Mouse (Mus musculus): ENCODE results near the gene Tbx1. TPM values are rescaled to one million over a fixed set of nuclear protein-coding genes. Genes with fewer than 3 reads are reported as not detected.

The Tbx1 gene
- total RNA-seq, 2 experiments from 2014 or later = not detected

- no peak for ATAC-seq (replicated peaks; ENCODE audit: low FRiP score, poor library complexity, severe bottlenecking)
Measured at GRCm38 (mm10) chr16:18623751-18624540, 33.5 kb upstream of the Tbx1 start.

- no peak for ATAC-seq (replicated peaks; ENCODE audit: low FRiP score, poor library complexity, severe bottlenecking)
Measured at GRCm38 (mm10) chr16:18622916-18623750, 32.7 kb upstream of the Tbx1 start.

DNA sequence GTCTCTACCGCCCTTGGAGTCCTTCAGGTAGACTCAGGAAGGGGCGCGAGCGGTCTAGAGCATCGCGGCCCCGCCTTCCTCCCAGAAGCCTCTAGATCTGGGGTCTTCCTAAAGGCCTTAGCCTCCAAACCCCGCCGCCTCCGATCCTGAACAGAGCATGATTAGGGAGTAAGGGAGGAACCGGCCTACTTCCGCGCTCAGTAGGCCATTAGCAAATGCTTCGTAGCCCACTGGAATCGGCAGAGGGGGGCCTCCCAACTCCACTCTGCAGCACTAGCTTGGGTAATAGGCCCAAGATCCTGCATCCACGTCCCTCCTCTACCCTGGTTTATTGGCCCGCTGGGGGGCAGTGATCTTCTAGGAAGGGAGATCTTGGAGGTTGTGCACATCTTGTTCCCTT, 31.5 kb upstream of the Tbx1 start, which contains the start of gene Gp1bb:
Gene Gp1bb, minus strand, starts transcription at position 385 of the 400 bp plus-strand sequence.
- no peak for ATAC-seq (replicated peaks; ENCODE audit: low FRiP score, poor library complexity, severe bottlenecking)

DNA sequence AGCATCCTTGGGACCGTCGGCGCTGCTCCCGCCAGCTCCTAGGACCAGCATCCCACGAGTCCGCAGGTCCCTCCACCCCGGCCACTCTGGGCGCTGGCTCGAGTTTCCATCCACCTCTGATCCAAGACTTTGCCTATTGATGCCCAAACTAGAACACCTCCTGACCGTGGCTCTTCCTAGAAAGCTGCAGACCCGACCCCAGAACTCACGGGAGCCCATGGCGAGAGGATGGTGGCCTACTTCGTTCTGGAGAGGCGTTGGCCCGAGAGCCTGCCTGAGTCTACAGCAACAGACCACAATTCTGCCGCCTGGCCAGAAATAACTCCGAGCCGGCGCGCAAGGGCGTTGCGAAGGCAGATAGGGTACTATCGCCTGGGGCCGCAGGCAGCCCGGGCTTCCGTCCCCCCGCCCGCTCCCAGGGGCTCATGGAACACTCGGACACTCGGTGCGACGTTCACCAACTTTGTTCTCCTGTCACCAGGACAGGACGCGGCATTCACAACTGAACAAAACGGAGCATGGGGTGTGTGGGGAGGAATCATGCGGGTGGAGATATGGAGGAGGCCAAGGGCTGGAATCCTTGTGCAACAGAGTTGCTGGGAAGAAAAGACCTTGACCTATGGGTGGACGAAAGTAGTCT, 31.0 kb upstream of the Tbx1 start:
- ATAC-seq (replicated peaks; ENCODE audit: low FRiP score, poor library complexity, severe bottlenecking) = no peak

DNA sequence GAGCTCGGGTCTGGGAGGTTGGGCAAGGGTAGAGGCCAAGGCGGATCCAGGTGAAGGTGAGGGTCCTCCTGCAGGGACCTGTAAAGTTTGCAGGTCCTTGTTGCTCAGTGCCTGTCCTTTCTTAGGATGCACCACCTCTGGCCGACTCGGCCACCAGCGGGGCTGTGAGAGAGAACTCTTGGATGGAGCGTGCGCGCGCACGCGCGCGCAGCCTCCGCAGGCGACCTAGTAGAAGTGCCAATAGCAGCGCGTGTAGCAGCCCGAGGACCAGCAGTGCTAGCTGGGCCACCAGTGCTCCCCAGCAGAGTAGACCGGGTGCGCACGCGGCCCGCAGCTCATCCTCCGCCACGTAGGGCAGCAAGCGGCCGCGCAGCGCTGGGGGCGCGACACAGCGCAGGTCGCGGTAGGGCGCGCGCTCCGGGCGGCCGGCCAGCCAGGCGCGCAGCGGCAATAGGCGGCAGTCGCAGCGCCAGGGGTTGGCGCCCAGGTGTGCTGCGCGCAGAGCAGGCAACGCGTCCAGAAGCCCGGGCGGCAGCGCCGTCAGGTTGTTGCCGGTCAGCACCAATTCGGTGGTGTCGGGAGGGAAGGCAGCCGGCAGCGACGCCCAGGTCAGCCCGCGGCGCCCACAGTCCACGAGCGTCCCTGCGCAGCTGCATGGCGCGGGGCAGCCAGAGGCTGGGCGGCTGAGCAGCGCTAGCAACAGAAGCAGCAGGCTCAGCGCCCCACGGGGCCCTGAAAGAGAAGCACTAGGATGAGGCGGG, 30.3 kb upstream of the Tbx1 start:
- ATAC-seq (replicated peaks; ENCODE audit: low FRiP score, poor library complexity, severe bottlenecking) = no peak

DNA sequence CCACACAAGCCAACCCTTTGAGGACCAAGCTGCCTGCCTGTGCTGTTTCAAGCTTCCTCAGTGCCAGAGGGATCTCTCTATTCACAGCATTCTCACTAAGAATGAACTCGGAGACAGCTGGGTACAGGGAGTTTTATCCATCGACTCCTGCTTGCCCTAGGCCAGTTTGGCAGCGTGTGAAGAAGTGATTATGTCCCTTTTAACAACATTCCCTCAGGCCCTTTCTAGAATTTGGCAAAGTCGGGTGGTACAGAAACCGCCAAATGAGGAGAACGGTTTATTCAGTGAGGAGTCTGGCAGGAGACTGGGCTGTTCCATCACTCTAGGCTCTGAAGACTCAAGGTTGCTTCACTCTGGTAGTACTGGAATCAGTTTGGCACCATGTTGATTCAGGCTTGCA, 29.7 kb upstream of the Tbx1 start:
- ATAC-seq (replicated peaks; ENCODE audit: low FRiP score, poor library complexity, severe bottlenecking) = no peak

DNA sequence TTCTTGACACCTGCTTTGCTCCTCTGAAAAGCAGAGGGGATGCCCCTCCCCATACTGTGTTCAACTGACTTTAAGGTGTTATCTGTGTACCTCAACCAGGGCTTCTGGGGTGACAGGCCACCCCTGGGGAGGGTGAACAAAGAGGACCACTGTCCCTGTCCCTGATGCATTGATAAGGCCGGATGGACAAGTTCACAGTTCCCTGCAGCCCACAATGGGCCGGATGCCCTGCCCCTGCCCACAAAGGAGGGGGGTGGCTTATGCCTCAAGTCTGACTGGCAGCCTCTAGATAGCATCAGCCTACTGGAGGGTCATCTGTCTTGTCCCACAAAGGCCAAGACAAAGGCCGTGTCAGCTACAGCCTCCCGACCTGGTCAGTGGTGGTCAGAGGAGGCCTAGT, 28.6 kb upstream of the Tbx1 start:
- ATAC-seq (replicated peaks; ENCODE audit: low FRiP score, poor library complexity, severe bottlenecking) = no peak

GRCm38 (mm10) chr16:18618297-18618696, 27.8 kb upstream of the Tbx1 start:
- ATAC-seq (replicated peaks; ENCODE audit: low FRiP score, poor library complexity, severe bottlenecking) = no peak

DNA sequence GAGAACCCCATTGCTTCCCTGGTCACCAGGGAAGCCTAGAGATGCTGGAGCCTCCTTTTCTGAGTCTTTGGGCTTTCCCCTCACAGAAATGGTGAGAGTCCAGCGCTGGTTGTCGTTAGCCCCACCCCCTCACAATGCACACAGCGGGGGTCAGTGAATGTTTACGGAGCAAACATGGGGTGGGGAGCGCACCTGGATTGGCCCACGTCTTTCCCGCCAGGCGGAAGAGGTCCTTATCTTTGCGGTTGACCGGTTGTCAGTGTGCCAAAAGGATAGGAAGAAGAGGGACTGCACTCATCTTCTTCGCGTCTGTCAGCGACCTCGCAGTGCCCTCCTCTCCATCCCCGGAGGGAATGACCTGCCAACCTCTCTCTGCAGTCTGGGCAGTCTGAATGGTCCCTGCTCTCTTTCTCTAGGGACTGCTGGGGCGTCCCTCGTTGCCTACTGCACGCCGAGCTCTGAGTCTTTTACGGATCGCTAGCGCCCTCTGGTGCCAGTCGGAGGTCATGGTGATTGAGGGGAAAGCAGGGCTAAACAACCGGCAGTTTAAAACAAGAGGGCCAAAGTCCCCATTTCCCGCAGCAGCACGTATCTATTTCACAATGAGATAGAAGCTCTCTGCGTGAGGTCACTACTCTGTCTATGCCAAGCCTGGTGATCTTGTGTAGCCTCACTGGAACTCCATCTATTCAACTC, 27.0 kb upstream of the Tbx1 start:
- ATAC-seq (replicated peaks; ENCODE audit: low FRiP score, poor library complexity, severe bottlenecking) = peak; percentile 72

- no peak for ATAC-seq (replicated peaks; ENCODE audit: low FRiP score, poor library complexity, severe bottlenecking)
Measured at GRCm38 (mm10) chr16:18613301-18613700, 22.8 kb upstream of the Tbx1 start.

- no peak for ATAC-seq (replicated peaks; ENCODE audit: low FRiP score, poor library complexity, severe bottlenecking)
Measured at GRCm38 (mm10) chr16:18611752-18612151, 21.3 kb upstream of the Tbx1 start.

- ATAC-seq (replicated peaks; ENCODE audit: low FRiP score, poor library complexity, severe bottlenecking) = no peak
Measured at GRCm38 (mm10) chr16:18609099-18609498, 18.6 kb upstream of the Tbx1 start.

DNA sequence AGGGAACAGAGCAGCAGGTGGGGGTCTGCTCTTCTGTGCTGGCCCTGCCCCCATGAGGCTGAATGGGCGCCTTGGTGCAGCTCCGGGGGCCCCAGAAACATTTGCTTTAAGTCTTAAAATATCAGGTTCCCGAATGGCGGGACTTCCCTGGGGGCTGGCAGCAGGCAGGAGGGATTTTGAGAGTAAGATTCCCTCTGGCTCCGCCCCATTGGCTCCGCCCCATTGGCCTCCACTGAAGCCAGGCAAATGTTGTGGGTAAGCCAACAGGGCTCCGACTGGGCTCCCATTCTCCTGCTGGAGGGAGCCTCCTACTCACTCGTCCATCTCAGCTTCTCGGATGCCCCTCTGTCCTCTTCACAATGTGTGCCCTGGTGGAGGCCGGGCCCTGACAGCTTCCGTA, 17.8 kb upstream of the Tbx1 start:
- ATAC-seq (replicated peaks; ENCODE audit: low FRiP score, poor library complexity, severe bottlenecking) = no peak

- ATAC-seq (replicated peaks; ENCODE audit: low FRiP score, poor library complexity, severe bottlenecking) = no peak
Measured at GRCm38 (mm10) chr16:18605705-18606104, 15.2 kb upstream of the Tbx1 start.

DNA sequence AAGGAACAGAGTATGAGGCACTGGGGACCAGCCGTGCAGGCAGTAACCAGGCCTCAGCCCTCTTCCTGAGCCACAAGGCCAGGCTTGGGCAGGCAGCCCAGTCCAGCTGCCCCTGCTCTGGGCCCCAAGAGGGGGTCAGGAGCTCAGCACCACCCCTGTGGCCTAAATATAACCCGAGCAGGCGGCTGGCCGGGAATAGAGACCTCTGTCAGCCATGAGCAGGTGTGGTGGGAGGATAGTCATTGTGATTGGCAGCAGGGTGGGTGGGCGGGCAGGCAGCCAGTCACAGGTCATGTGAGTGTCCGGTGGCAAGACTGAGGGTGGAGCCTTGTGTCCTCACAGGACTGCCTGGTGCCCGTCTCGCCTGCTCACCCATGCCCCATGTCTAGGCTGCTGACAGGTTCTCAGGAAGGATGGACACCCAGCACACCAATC, 13.8 kb upstream of the Tbx1 start:
- ATAC-seq (replicated peaks; ENCODE audit: low FRiP score, poor library complexity, severe bottlenecking) = no peak

GRCm38 (mm10) chr16:18601447-18601846, 11.0 kb upstream of the Tbx1 start:
- ATAC-seq (replicated peaks; ENCODE audit: low FRiP score, poor library complexity, severe bottlenecking) = no peak

DNA sequence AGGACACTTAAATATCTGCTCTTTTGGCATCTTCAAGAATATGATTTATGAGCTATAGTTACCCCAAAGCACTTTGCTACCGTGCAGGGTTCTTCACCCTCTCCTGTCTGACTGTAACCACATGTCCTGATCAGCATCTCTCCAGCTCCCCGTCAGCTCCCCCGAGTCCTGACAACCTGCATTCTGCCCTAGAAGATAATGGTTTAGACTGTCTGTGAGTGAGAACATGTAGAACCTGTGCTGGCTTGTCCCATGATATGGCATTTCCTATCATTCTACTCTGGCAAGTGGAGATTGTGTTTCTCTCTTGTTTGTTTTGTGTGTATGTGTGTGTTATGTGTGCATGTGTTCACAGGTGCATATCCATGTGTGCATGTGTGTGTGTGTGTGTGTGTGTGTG, 7.5 kb upstream of the Tbx1 start:
- ATAC-seq (replicated peaks; ENCODE audit: low FRiP score, poor library complexity, severe bottlenecking) = no peak

- ATAC-seq (replicated peaks; ENCODE audit: low FRiP score, poor library complexity, severe bottlenecking) = no peak
Measured at GRCm38 (mm10) chr16:18596255-18596654, 5.8 kb upstream of the Tbx1 start.

DNA sequence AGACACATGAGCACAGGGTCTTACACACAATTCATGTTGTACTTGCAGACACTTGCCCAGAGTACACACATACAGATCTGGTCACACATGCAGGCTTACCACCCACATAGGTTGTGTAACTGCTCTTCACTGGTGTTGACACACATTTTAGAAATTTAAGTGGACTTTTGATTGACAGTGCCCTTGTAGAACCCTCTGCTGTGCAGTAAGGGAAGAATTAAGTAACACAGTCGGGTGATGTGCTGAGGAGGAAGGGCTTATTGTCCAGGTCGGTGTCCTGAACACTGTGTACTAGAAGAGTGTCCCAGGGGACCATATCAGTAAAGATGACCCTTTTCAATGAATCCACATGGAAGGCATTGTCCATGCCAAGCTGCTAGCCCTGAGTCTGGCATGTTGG, 3.5 kb upstream of the Tbx1 start:
- ATAC-seq (replicated peaks; ENCODE audit: low FRiP score, poor library complexity, severe bottlenecking) = no peak

Measured in erythroblast, adult 5-6 weeks (primary cell).